Mouse (Mus musculus) thymus, postnatal 36 days (tissue): ENCODE results near the gene Ucp2.

Source experiments
- DNase-seq, 2 experiments: peaks; one replicate each; pipeline ENCODE4 v3.0.0; 2022; ENCODE audit warnings: mixed read lengths in 2 of 2

The Ucp2 gene

DNA sequence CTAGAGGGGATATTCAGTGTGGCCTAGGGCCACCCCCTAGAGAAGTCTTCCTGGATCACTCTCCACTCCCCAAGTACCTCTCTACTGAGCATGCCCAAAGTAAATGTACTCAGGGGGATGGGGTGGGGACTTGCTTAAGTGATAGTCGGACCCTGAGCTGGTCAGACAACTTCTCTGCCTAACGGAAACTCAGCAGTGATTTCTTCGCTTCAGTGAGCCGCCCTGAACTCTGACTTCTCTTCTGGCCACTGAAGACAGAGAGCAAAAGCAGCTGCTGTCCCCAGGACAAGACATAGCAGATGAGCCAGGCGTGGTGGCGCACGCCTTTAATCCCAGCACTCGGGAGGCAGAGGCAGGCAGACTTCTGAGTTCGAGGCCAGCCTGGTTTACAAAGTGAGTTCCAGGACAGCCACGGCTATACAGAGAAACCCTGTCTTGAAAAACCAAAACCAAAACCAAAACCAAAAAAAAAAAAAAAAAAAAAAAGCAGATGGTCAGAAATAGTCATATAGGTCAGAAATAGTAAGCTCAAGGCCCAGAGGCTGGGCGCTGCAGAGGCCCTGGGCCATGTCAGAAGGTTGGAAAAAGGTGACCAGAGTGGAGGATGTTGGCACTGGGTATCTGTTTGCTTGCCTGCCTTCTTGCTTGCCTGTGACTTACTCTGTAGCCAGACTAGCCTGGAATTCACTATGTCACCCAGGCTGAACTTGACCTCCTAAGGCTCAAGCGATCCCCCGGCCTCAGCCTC lies 11.8 kb downstream of the Ucp2 start:
- DNase-seq: no peak

GRCm38 (mm10) chr7:100506494-100506893 lies 13.4 kb downstream of the Ucp2 start:
- DNase-seq: no peak

- no peak for DNase-seq
Measured at GRCm38 (mm10) chr7:100508670-100509069, 15.5 kb downstream of the Ucp2 start.

GRCm38 (mm10) chr7:100511602-100512001 lies 18.5 kb downstream of the Ucp2 start:
- no peak for DNase-seq

DNA sequence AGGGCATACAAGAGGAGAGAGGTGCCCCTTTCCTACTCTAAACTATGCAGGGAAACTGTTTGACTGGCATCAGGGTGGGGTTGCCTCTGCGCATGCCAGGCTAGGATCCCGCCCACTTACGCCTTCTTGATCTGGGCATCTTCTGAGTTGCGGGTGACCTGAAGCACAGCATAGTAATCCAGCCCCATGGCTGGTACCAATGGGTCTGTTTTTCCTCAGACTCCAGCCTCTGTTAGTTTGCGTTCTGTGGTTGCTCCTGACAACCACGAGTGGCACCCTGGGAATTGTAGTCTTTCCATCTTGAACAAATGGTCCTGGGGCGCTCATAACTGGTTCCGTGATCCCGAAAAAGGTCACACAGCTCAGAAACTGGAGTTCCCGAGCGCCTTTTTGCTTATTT lies 21.4 kb downstream of the Ucp2 start, which contains the start of gene Dnajb13:
Dnajb13 (minus strand) TSS at position 388 of the 400 bp plus-strand sequence.
- no peak for DNase-seq

- no peak for DNase-seq
Measured at GRCm38 (mm10) chr7:100520204-100520603, 27.1 kb downstream of the Ucp2 start.

DNA sequence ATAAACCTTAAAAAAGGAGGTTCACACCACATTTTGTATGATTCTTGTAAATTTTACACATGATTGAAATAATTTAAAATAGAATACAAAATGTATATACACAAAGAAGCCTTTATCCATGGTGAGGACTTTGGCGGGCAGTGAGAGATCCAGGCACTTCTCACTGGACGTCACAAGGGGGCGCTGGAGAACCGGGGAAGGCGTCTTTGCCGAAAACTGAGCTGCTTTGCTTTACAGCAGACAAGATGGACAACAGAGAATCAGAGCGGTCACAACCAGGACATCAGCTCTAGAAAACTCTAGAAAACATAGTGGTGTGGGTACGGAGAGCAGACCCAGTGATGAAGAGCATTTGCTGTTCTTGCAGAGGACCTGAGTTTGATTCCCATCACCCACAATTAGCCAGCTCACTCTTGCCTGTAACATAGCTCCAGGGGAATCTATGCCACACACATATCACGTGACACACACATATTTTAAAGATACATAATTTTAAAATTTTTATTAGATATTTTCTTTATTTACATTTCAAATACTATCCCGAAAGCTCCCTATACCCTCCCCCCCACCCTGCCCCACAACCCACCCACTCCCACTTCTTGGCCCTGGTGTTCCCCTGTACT lies 27.6 kb downstream of the Ucp2 start:
- peak; percentile 65 to 73 for DNase-seq

GRCm38 (mm10) chr7:100522222-100522621 lies 29.1 kb downstream of the Ucp2 start:
- no peak for DNase-seq

DNA sequence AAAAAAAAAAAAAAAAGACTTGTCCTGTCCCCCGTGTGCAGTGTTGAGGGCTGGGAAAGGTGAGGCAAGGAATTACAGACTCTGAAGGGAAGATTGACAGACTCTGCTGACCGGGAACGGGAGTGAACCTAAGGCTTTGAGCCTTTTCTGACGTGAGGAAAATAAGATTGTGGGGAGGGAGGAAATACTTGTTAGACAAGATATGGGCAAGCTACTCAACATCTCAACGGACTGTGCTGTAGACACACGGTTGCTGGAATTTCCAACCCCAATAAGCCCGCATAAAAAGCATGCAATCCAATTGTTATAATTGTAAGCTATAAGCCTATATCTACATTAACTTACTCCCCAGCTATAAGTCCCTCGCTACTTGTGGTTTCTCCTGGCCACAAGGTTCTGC lies 31.5 kb downstream of the Ucp2 start:
- DNase-seq: no peak

- DNase-seq: no peak
Measured at GRCm38 (mm10) chr7:100530766-100531165, 37.6 kb downstream of the Ucp2 start.

GRCm38 (mm10) chr7:100533503-100533902 lies 40.4 kb downstream of the Ucp2 start:
- DNase-seq: no peak

DNA sequence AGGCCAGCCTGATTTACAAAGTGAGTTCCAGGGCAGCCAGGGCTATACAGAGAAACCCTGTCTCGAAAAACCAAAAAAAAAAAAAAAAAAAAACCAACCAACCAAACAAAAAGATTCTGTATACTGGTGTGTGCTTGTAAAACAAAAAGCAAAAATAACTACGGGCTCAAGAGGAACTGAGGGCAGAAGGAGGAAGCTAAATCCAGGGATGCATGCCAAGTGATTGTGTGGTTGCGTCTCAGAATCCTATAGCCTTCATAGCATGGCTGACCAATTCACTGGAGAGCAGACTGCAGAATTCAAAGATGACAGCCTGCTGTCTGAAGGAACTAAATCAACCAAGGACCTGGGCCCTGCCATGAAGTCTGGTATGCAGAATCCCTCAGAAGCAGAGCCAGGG lies 41.1 kb downstream of the Ucp2 start:
- no peak for DNase-seq

- no peak for DNase-seq
Measured at GRCm38 (mm10) chr7:100535831-100536230, 42.7 kb downstream of the Ucp2 start.

DNA sequence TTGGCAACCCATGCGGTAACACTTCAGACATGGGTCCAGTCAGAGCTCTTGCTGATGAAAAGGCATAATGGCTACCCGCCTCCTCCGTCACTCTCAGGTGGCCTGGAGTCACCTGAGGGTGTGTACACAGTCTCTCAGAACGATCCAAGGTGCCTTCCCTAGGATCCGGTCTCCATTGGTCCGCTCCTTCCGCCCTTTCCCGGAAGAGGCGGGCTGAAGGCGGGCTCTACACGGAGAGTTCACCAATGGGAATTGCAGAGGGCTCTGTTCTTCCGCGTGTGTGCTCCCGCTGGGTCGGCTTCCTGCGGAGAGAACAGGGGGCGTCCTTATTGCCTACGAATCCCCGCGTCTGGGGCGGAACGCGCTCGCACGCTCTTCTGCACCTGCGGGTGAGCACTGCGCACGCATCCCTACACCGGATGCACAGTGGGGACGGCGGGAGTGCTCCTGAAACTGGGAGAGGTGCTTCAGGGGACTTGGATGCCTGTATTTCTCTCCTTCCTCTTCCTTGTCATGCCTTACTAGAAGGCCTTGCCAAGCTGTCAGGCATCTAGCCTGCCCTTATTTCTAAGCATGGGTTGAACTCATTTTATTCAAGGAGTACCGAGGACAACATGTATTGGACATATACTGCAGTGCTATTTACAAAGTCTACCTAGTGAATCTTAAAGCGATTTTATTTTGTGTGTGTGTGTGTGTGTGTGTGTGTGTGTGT lies 43.8 kb downstream of the Ucp2 start, which contains the start of gene Coa4:
Coa4 (plus strand) TSS at position 268 of the 715 bp plus-strand sequence.
- peak; percentile 82 to 91 for DNase-seq

DNA sequence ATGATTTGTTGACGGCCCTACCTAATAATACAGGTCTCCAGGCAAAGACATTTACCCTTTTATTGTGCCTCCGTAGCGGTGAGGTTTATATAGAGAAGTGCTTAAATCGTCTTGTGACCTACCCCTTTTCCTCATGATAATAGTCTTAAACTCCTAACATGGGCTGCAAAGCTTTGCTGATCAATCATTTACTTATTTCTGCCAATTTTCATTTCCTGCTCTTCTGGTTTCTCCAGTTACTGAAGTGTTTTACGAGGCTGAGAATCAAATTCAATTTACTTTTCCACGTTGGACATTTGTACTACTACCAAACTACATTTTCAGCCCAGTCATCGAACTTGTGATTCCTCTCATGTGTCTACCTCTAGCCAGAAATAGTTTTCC lies 44.4 kb downstream of the Ucp2 start:
- DNase-seq: no peak

GRCm38 (mm10) chr7:100539516-100539915 lies 46.4 kb downstream of the Ucp2 start:
- DNase-seq: no peak

GRCm38 (mm10) chr7:100544437-100544836 lies 51.3 kb downstream of the Ucp2 start:
- DNase-seq: no peak

GRCm38 (mm10) chr7:100547631-100548030 lies 54.5 kb downstream of the Ucp2 start:
- no peak for DNase-seq

- no peak for DNase-seq
Measured at GRCm38 (mm10) chr7:100549796-100550195, 56.7 kb downstream of the Ucp2 start.

- no peak for DNase-seq
Measured at GRCm38 (mm10) chr7:100550338-100551007, 57.3 kb downstream of the Ucp2 start.
